Mouse (Mus musculus) intestine, postnatal 0 days (tissue): ENCODE results near the gene Cfap46. TPM values are rescaled to one million over a fixed set of nuclear protein-coding genes. Genes with fewer than 3 reads are reported as not detected.

Experiments
- ATAC-seq: fragments of 200-750 bp; cut with Nextera tagmentation; 2 replicates; pipeline ENCODE4 v1.8.0; 2017; ENCODE audit warnings: mild to moderate bottlenecking, moderate TSS enrichment, moderate library complexity
- H3K27ac ChIP-seq: fragments of 300-500 bp; sonication (generic); 2 replicates; pipeline ENCODE4 v1.5.1; 2014; ENCODE audit warnings: mild to moderate bottlenecking, low read depth, low read length, moderate library complexity
- H3K27me3 ChIP-seq: fragments of 300-500 bp; sonication (generic); replicated peaks from 2 replicates; pipeline ENCODE4 v1.6.1; 2014; ENCODE audit warnings: low read length, mixed read lengths; ENCODE audit not compliant: control insufficient read depth, insufficient read depth
- H3K36me3 ChIP-seq: fragments of 300-500 bp; sonication (generic); 2 replicates; pipeline ENCODE4 v1.6.1; 2014; ENCODE audit warnings: mild to moderate bottlenecking, moderate library complexity; ENCODE audit not compliant: control insufficient read depth, insufficient read depth
- H3K4me1 ChIP-seq: fragments of 300-500 bp; sonication (generic); replicated peaks from 2 replicates; pipeline ENCODE4 v1.6.1; 2014; ENCODE audit warnings: antibody characterized with exemption, low read length, mixed read lengths; ENCODE audit not compliant: control insufficient read depth, insufficient read depth
- H3K4me2 ChIP-seq: fragments of 300-500 bp; sonication (generic); replicated peaks from 2 replicates; pipeline ENCODE4 v1.6.1; 2014; ENCODE audit warnings: low read depth, mild to moderate bottlenecking, moderate library complexity
- H3K4me3 ChIP-seq: fragments of 300-500 bp; sonication (generic); 2 replicates; pipeline ENCODE4 v1.5.1; 2014; ENCODE audit warnings: low read depth, low read length
- H3K9ac ChIP-seq: fragments of 300-500 bp; sonication (generic); 2 replicates; pipeline ENCODE4 v1.6.1; 2014; ENCODE audit warnings: mild to moderate bottlenecking, low read depth, low read length
- H3K9me3 ChIP-seq: fragments of 300-500 bp; sonication (generic); 2 replicates; pipeline ENCODE4 v1.6.1; 2016; ENCODE audit warnings: mixed run types; ENCODE audit not compliant: control insufficient read depth
- CTCF ChIP-seq: sonication (generic); IDR thresholded peaks from 2 replicates; pipeline ENCODE4 v1.5.1; 2016; ENCODE audit warnings: low read depth, mild to moderate bottlenecking, control low read depth, antibody characterized with exemption, moderate library complexity
- WGBS: fragments of 180-500 bp; shearing (Covaris S2); extraction: QIAGEN DNeasy Blood & Tissue Kit; methylation state at CpG from one replicate; pipeline ENCODE4 v1.1.7; 2014; 5-methylcytosine and 5-hydroxymethylcytosine counted together
- polyA plus RNA-seq: library from polyadenylated mRNA; unstranded; fragments of >200 nt; fragmentation: Nextera tagmentation; extraction: Ambion mirVana; gene quantifications from 2 replicates; pipeline ENCODE4 v1.2.1, GENCODE M21; 2015

Gene Cfap46
- polyA plus RNA-seq, 1 experiment from 2014 or later = not detected

- no peak for TF ChIP-seq CTCF
- no peak overlapping the region for H3K4me3 ChIP-seq
- H3K27me3 ChIP-seq = peaks cover 85% of the 10 kb centered on the region
- H3K4me2 ChIP-seq = peak overlapping the region; percentile 37; the same call in 1 of the 2 replicates
- no peaks in the 10 kb centered on the region for H3K4me1 ChIP-seq
- H3K9me3 ChIP-seq = no peaks in the 10 kb centered on the region
- no peak overlapping the region for H3K9ac ChIP-seq
- no peak overlapping the region for H3K27ac ChIP-seq
- no peak for ATAC-seq
- WGBS = 4% methylated on average over 53 of the region's 53 CpGs
- no peaks in the 10 kb centered on the region; the same call in 1 of the 2 replicates for H3K36me3 ChIP-seq
These were observed 99.1 kb downstream of the Cfap46 start for GRCm38 (mm10) chr7:139584221-139585175.

DNA sequence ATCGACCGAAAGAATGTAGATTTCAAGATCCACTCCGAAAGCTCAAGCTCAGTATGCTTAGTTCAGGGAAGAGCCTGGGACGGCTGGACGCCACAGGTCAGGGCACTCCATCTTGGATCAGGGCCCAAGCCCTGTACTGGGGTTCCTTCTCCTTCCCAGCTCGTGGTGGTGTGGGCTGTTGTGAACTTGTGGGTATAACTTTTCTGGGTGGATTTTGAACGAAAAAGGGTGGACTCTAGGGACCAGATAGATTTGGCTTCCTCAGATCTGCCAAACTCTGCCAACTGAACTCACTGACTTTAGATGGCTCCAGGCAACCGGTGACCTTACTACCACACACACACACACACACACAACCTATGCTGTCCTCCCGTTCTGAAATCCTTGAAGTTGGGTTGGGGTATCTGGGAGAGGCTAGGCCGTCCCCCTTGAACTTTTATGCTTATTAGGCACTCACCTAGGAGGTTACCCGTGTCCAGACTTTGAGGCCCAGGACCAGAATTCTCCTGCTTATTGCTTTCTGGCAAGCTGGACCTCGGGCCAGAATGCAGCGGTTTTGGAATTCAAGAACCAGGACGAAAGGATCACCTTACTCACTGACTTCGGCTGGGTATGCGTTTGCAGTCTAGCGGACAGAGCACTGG lies 100.4 kb downstream of the Cfap46 start:
- H3K4me3 ChIP-seq = peak overlapping the region; percentile 43; the same call in 1 of the 2 replicates
- peaks cover 86% of the 10 kb centered on the region for H3K27me3 ChIP-seq
- WGBS = 28% methylated on average over 17 of the region's 17 CpGs
- no peaks in the 10 kb centered on the region for H3K9me3 ChIP-seq
- no peaks in the 10 kb centered on the region for H3K4me1 ChIP-seq
- no peak for TF ChIP-seq CTCF
- no peak for ATAC-seq
- H3K4me2 ChIP-seq = no peak overlapping the region
- peaks cover 8% of the 10 kb centered on the region; the same call in 1 of the 2 replicates for H3K36me3 ChIP-seq
- no peak overlapping the region for H3K27ac ChIP-seq
- no peak overlapping the region for H3K9ac ChIP-seq

- peak within 1 kb of the TSS; percentile 43 for H3K4me3 ChIP-seq
- TF ChIP-seq CTCF = no peak
- H3K4me1 ChIP-seq = no peaks in the 10 kb centered on the region
These were observed 101.0 kb downstream of the Cfap46 start, which contains the start of gene Nkx6-2 for GRCm38 (mm10) chr7:139582595-139582994. Nkx6-2 (minus strand) TSS chr7:139582797.

DNA sequence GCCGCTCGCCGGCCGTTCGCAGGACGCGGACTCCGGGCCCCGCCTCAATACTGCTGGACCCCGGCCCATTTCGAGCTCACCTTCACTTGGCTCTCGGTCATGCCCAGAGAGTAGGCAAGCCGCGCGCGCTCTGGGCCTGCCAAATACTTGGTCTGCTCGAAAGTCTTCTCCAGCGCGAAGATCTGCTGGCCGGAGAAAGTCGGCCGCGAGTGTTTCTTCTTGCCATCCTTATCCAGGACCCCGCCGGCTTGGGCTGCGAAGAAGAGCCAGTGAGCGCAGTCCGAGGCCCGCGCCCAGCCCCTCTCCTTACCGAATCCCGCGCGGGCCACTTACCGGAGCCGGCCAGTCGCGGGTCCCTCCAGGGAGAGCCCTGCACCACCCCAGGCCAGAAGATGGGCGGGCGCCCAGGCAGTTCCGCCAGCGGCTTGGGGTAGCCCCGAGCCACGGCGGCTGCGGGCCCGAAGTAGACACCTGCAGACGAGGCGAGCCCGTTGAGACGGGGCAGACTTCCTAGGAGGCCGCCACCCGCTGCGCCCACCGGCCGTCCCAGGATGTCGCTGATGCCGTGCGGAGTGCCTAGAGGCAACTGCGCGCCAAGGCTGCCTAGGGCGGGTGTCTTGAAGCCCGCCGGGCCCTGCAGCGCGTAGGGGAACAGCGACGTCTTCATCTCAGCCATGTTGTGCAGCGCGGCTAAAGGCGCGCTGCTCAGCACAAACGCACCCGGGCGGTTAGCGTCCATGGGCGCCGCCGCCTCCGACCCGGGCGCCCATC lies 101.6 kb downstream of the Cfap46 start:
- TF ChIP-seq CTCF = no peak
- peaks cover 19% of the 10 kb centered on the region; the same call in 1 of the 2 replicates for H3K36me3 ChIP-seq
- 1% methylated on average over 81 of the region's 82 CpGs for WGBS
- H3K4me1 ChIP-seq = no peaks in the 10 kb centered on the region
- H3K27me3 ChIP-seq = peaks cover 78% of the 10 kb centered on the region
- no peak overlapping the region for H3K9ac ChIP-seq
- no peak overlapping the region for H3K27ac ChIP-seq
- peak overlapping the region; percentile 43 for H3K4me3 ChIP-seq
- no peaks in the 10 kb centered on the region for H3K9me3 ChIP-seq
- peak overlapping the region; percentile 64 for H3K4me2 ChIP-seq
- no peak for ATAC-seq

More at GRCm38 (mm10) chr7:139582595-139582994, 101.0 kb downstream of the Cfap46 start, which contains the start of gene Nkx6-2:
- no peak within 1 kb of the TSS for H3K9ac ChIP-seq
- H3K9me3 ChIP-seq = no peaks in the 10 kb centered on the region
- H3K4me2 ChIP-seq = peak within 1 kb of the TSS; percentile 64
- ATAC-seq = no peak
- no peak within 1 kb of the TSS for H3K27ac ChIP-seq
- H3K36me3 ChIP-seq = peaks cover 14% of the 10 kb centered on the region; the same call in 1 of the 2 replicates
- WGBS = under 1% methylated on average over 56 of the region's 56 CpGs
- peaks cover 83% of the 10 kb centered on the region for H3K27me3 ChIP-seq

- peaks cover 70% of the 10 kb centered on the region for H3K27me3 ChIP-seq
- H3K9ac ChIP-seq = no peak overlapping the region
- peaks cover 27% of the 10 kb centered on the region; the same call in 1 of the 2 replicates for H3K36me3 ChIP-seq
- H3K27ac ChIP-seq = no peak overlapping the region
- H3K4me3 ChIP-seq = peak overlapping the region; percentile 43
- TF ChIP-seq CTCF = no peak
- no peaks in the 10 kb centered on the region for H3K9me3 ChIP-seq
- H3K4me2 ChIP-seq = peak overlapping the region; percentile 64
- no peaks in the 10 kb centered on the region for H3K4me1 ChIP-seq
- 6% methylated on average over 78 of the region's 78 CpGs for WGBS
- no peak for ATAC-seq
These were observed 102.5 kb downstream of the Cfap46 start for GRCm38 (mm10) chr7:139580851-139581775.
